Mouse (Mus musculus) cerebellum, postnatal 4 days (tissue): Measurements from ENCODE around the gene Mtch1.
"Not testable (repeated sequence)": the region's sequence is repeated elsewhere in the genome, so short reads cannot be mapped to it uniquely, and the experiment has no call there.

ENCODE experiments used
- DNase-seq, 2 experiments: peaks; one replicate each; pipeline ENCODE4 v3.0.0; 2022; ENCODE audit warnings: low spot score in 2 of 2, mixed read lengths in 1 of 2

Gene Mtch1

DNA sequence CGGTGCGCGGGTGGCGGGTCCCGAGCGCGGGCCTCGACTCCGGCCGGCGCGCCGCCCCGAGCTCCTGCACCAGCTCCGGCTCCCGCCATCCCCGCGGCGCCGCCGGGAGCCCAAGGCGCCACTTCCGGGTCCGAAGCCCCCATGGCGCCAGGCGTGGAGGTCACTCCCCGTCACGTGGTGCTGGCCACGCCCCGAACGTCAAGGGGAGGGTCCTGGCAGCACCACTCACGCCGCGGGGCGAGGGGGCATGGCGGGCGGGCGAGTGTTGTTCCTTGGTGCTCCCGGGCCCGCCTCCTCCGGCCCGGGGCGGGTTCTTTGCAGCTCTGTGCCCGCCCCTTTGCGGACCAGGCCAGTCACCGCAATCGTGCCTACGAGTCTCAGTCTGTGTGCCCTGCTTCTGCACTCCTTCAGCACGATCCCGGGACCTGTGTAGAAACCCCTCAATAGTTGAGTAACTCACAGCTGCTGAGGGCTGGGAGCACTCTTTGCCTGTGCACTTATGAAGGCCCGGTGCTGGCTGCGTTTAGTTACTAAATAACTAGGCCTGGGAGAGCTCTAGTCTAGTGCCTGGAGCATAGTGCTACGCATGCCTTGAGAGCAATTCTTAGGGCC lies at the start of gene Mtch1:
TSS of gene Mtch1 (minus strand) at position 290 of the 612 bp plus-strand sequence.
- DNase-seq, result peak; percentile 96 to 98

GRCm38 (mm10) chr17:29396821-29397242 lies 49.1 kb upstream of the Mtch1 start:
- peak; percentile 59 to 84 for DNase-seq

DNA sequence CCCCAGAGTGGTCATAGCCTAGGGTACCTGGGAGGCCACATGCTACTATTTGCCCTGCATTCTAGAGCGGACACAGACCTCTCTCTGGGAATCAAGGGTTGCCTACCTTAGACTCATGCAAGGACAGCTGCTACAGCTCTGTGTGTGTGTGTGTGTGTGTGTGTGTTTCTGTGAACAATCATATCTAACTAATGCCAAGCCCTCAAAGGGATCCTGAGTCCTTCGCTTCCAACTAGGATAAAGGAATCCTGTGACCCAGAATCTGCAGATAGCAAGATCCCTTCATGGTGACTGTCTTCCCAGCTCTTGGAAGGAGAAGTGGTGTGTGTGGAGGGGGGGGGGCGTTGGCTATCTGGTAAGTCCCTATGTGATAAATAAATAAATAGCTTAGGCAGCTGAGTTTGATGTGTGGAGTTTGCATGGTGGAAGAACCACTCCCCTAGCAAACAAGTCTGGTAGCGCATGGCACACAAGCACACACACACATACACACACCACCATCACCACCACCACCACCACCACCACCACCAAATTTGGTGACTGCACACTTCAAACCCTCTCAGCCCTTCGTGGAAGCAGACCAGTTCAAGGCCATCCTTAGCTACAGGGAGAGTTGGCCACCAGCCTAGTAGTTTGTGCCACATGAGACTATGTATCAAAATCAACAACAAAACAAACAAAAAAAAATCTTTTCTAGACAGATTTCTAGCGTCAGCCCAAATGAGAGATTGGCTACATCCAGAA lies 48.5 kb upstream of the Mtch1 start:
- DNase-seq, result no peak

GRCm38 (mm10) chr17:29395381-29395780 lies 47.6 kb upstream of the Mtch1 start:
- no peak for DNase-seq

DNA sequence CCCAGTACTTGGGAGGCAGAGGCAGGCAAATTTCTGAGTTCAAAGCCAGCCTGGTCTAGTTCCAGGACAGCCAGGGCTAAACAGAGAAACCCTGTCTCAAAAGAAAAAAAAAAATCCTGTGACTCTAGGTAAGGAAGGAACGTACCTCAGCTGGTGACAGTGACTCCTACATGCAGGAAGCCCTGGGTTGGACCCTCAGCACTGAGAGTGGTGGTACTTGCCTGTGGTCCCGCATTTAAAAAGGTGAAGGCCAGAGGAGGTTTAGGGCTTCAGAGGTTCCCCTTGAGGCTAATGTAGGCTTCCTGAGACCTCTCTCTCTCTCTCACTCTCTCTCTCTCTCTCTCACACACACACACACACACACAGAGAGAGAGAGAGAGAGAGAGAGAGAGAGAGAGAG lies 47.0 kb upstream of the Mtch1 start:
- not testable (repeated sequence) for DNase-seq

DNA sequence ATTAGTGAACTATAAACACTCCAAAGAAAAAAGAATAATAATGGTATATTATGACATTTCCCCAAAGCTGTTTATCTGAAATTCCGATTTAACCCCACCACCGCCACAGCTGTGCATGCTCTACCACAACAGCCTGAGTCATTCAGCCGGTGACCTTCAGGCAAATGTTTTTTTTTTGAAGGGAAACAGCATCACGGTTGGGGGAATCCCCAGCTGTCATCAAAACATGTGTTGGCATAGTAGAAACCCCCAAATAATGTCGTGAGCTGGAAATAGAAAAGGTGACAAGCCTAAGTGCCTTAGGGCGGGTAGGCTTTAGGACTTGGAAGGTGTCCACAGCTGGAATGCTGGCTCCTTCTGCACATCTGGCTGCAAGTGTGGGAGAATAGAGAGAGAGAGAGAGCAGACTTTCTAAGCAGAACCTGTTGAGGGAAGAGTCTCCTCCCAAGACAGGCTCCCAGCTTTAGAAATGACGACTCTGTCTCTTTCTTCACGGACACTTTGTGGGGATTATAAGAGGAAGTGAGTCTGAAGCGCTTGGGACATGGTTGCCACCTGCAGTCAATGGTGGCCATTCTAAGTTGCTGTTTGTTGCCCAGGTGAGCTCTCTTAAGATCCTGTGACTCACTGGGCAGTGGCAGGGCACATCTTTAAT lies 46.5 kb upstream of the Mtch1 start:
- DNase-seq, result no peak

GRCm38 (mm10) chr17:29393335-29394089 lies 45.8 kb upstream of the Mtch1 start:
- no peak for DNase-seq

DNA sequence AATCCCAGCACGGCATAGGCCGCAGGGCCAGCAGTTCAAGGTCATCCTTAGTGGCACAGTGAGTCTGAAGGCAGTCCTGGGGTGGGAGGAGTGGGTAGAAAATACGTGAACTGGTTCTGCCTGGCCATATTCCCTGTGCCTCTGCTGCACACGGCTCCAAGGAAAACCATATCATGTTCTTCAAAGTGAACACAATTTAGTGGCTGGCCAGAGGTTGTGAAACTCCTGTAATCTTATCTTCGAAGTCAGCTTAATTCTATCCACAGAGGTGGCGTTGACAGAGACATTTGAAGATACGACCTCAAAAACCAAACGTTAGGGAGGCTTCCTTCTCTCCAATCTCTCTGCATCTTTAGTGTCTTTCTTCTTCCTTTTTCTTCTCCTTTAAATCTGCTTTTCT lies 43.5 kb upstream of the Mtch1 start:
- no peak for DNase-seq

GRCm38 (mm10) chr17:29388978-29389377 lies 41.2 kb upstream of the Mtch1 start:
- peak in 1 of 2 experiments; percentile 34 for DNase-seq

GRCm38 (mm10) chr17:29385746-29386145 lies 38.0 kb upstream of the Mtch1 start:
- DNase-seq, result no peak

GRCm38 (mm10) chr17:29384850-29385438 lies 37.2 kb upstream of the Mtch1 start:
- no peak for DNase-seq

GRCm38 (mm10) chr17:29383923-29384322 lies 36.2 kb upstream of the Mtch1 start:
- DNase-seq, result no peak

GRCm38 (mm10) chr17:29382417-29382816 lies 34.7 kb upstream of the Mtch1 start:
- DNase-seq, result no peak

GRCm38 (mm10) chr17:29381472-29381871 lies 33.7 kb upstream of the Mtch1 start:
- peak in 1 of 2 experiments; percentile 55 for DNase-seq

- DNase-seq, result no peak
Measured at GRCm38 (mm10) chr17:29380241-29380640, 32.5 kb upstream of the Mtch1 start.

DNA sequence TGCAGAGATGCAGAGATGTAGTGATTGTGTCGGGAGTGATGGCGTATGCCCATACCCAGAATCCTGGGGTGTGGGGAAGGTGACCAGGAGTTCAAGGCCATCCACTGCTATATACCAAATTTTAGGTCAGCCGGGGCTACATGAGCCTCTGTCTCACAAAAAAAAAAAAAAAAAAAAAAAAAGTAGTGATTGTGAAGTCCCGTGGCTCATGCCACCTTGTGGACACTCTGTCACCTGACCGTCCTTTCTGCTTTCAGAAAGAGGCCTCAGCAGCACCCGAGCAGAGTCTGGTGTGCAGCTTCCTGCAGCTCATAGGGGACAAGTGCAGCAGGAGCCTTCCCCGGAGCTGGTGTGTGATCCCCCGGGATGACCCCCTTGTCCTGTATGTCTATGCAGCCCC lies 30.3 kb upstream of the Mtch1 start:
- no peak for DNase-seq

GRCm38 (mm10) chr17:29375871-29376270 lies 28.1 kb upstream of the Mtch1 start:
- no peak for DNase-seq

GRCm38 (mm10) chr17:29370984-29371723 lies 23.4 kb upstream of the Mtch1 start:
- DNase-seq, result peak; percentile 94 to 97

DNA sequence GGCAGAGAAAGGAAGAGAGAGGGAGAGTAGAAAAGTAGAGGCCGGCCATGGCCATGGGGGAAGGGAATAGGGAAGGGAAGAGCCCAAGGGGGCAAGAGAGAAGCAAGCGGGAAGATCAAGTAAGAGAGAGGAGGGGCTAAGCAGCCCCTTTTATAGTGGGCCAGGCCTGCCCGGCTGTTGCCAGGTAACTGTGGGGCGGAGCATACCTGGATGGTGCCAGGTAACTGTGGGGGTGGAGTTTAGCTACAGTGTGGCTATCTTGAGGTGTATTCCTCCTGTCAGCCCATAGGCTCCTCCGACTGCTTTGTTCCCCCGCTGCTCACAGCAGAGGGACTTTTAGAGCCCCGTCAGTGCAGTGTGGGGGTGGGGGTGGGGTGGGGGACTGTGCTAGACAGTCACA lies 21.0 kb upstream of the Mtch1 start:
- no peak for DNase-seq

DNA sequence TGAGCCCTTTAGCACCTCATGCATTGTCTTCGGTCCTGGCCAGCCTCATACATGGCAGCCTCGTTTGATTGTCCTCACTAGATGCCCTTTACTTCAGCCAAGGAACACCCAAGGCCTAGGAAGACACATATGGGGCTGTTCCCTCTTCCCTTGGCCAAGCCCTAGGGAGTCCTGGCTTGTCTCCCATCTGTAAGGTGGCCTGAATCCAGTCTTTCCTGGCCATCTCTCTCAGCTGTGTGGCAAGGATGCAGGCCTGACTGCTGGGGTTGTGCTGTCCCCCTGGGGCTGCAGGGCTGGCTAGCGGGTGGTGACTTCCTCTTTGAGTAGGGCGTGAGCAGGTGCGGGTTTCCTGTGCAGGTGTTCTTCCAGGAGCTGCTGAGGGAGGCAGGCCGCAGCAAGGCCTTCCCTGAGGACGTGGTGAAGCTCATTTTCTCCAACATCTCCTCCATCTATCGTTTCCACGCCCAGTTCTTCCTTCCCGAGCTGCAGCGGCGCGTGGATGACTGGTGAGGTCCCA lies 17.4 kb upstream of the Mtch1 start:
- no peak for DNase-seq

DNA sequence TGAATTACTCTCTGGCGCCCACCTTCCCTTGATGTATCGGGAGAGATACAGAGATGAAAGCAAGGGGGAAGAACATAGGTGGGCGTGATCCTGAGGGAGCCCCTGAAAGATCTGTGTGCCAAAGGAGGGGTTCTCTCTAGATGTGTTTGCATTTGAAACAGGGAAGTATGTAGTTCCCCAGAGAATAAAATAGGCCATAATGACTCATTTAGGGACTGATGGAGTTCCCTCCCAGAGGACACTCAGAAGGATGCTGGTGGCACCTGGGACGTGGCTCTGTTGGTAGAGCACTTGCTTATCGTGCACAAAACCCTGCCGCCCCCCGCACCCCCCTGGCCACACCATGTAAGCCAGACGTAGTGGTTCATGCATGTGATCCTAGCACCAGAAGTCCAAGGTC lies 15.4 kb upstream of the Mtch1 start:
- no peak for DNase-seq
